Mouse (Mus musculus): ENCODE measurements around the gene Kcnb1. TPM values are rescaled to one million over a fixed set of nuclear protein-coding genes. Genes with fewer than 3 reads are reported as not detected.

The Kcnb1 gene
- total RNA-seq, 1 experiment, result 1.3 TPM

- TF ChIP-seq HCFC1 (IDR thresholded peaks at IDR 0.05; ENCODE audit: borderline replicate concordance, insufficient read depth, low read length), result no peak
- no peak for TF ChIP-seq CHD2 (IDR thresholded peaks at IDR 0.05; ENCODE audit: low read depth, low read length)
- TF ChIP-seq MAFK (IDR thresholded peaks at IDR 0.05; ENCODE audit: insufficient read depth, low read depth, low read length), result no peak
- no peak for TF ChIP-seq ZNF384 (IDR thresholded peaks at IDR 0.05; ENCODE audit: low read depth, low read length)
- TF ChIP-seq ZC3H11A (IDR thresholded peaks at IDR 0.05; ENCODE audit: borderline replicate concordance, low read depth, low read length), result no peak
- Histone ChIP-seq H3K9ac (ENCODE audit: insufficient read depth, low read depth, low read length, poor library complexity, severe bottlenecking) (no peak overlapping the region), H3K36me3 (ENCODE audit: control insufficient read depth, insufficient read depth, low read length, poor library complexity, severe bottlenecking) (no peaks in the 10 kb centered on the region), H3K9me3 (ENCODE audit: control insufficient read depth, insufficient read depth, low read depth, low read length) (no peaks in the 10 kb centered on the region), H3K27ac (ENCODE audit: insufficient read depth, low read depth, low read length, poor library complexity, severe bottlenecking) (no peak overlapping the region), H3K4me3 (ENCODE audit: insufficient read depth in 1 of 2, low read depth in 1 of 2, low read length in 2 of 2, poor library complexity in 1 of 2, severe bottlenecking in 1 of 2) (no peak overlapping the region), H3K4me1 (ENCODE audit: control insufficient read depth in 2 of 2, insufficient read depth in 2 of 2, low read length in 2 of 2, poor library complexity in 1 of 2) (peaks cover 4 to 11% of the 10 kb centered on the region in 2 experiments; a peak in 2 of 4 replicates)
- DNase-seq (ENCODE audit: low read depth, low spot score), result no peak
- in situ Hi-C loops (cut with MboI; ENCODE audit: low sequenced_read_pairs in 2 of 2, unreplicated experiment in 2 of 2), result no loop called here
Measured at GRCm38 (mm10) chr2:167093171-167093900, 96.6 kb downstream of the Kcnb1 start.

GRCm38 (mm10) chr2:167090271-167090670 is 99.7 kb downstream of the Kcnb1 start:
- in situ Hi-C loops (cut with MboI; ENCODE audit: low sequenced_read_pairs in 2 of 2, unreplicated experiment in 2 of 2), result no loop called here
- Histone ChIP-seq H3K27ac (ENCODE audit: insufficient read depth, low read depth, low read length, poor library complexity, severe bottlenecking) (no peak overlapping the region), H3K36me3 (ENCODE audit: control insufficient read depth, insufficient read depth, low read length, poor library complexity, severe bottlenecking) (no peaks in the 10 kb centered on the region), H3K9me3 (ENCODE audit: control insufficient read depth, insufficient read depth, low read depth, low read length) (no peaks in the 10 kb centered on the region), H3K9ac (ENCODE audit: insufficient read depth, low read depth, low read length, poor library complexity, severe bottlenecking) (no peak overlapping the region), H3K4me3 (ENCODE audit: insufficient read depth in 1 of 2, low read depth in 1 of 2, low read length in 2 of 2, poor library complexity in 1 of 2, severe bottlenecking in 1 of 2) (no peak overlapping the region), H3K4me1 (ENCODE audit: control insufficient read depth in 2 of 2, insufficient read depth in 2 of 2, low read length in 2 of 2, poor library complexity in 1 of 2) (peaks cover 0 to 7% of the 10 kb centered on the region in 2 experiments; a peak in 1 of 4 replicates)
- DNase-seq (ENCODE audit: low read depth, low spot score), result no peak
- no peak for TF ChIP-seq ZC3H11A (IDR thresholded peaks at IDR 0.05; ENCODE audit: borderline replicate concordance, low read depth, low read length)
- TF ChIP-seq HCFC1 (IDR thresholded peaks at IDR 0.05; ENCODE audit: borderline replicate concordance, insufficient read depth, low read length), result no peak
- no peak for TF ChIP-seq MAFK (IDR thresholded peaks at IDR 0.05; ENCODE audit: insufficient read depth, low read depth, low read length)
- TF ChIP-seq CHD2 (IDR thresholded peaks at IDR 0.05; ENCODE audit: low read depth, low read length), result no peak
- TF ChIP-seq ZNF384 (IDR thresholded peaks at IDR 0.05; ENCODE audit: low read depth, low read length), result no peak

- Histone ChIP-seq H3K27ac (ENCODE audit: insufficient read depth, low read depth, low read length, poor library complexity, severe bottlenecking) (no peak overlapping the region), H3K36me3 (ENCODE audit: control insufficient read depth, insufficient read depth, low read length, poor library complexity, severe bottlenecking) (no peaks in the 10 kb centered on the region), H3K4me3 (ENCODE audit: insufficient read depth in 1 of 2, low read depth in 1 of 2, low read length in 2 of 2, poor library complexity in 1 of 2, severe bottlenecking in 1 of 2) (no peak overlapping the region), H3K9ac (ENCODE audit: insufficient read depth, low read depth, low read length, poor library complexity, severe bottlenecking) (no peak overlapping the region), H3K4me1 (ENCODE audit: control insufficient read depth in 2 of 2, insufficient read depth in 2 of 2, low read length in 2 of 2, poor library complexity in 1 of 2) (no peaks in the 10 kb centered on the region), H3K9me3 (ENCODE audit: control insufficient read depth, insufficient read depth, low read depth, low read length) (no peaks in the 10 kb centered on the region)
- in situ Hi-C loops (cut with MboI; ENCODE audit: low sequenced_read_pairs in 2 of 2, unreplicated experiment in 2 of 2), result no loop called here
- DNase-seq (ENCODE audit: low read depth, low spot score), result no peak
- no peak for TF ChIP-seq ZC3H11A (IDR thresholded peaks at IDR 0.05; ENCODE audit: borderline replicate concordance, low read depth, low read length)
- no peak for TF ChIP-seq CHD2 (IDR thresholded peaks at IDR 0.05; ENCODE audit: low read depth, low read length)
- TF ChIP-seq HCFC1 (IDR thresholded peaks at IDR 0.05; ENCODE audit: borderline replicate concordance, insufficient read depth, low read length), result no peak
- TF ChIP-seq ZNF384 (IDR thresholded peaks at IDR 0.05; ENCODE audit: low read depth, low read length), result no peak
- TF ChIP-seq MAFK (IDR thresholded peaks at IDR 0.05; ENCODE audit: insufficient read depth, low read depth, low read length), result no peak
Measured at GRCm38 (mm10) chr2:167086836-167087235, 103.1 kb downstream of the Kcnb1 start.

GRCm38 (mm10) chr2:167086092-167086491 is 103.9 kb downstream of the Kcnb1 start:
- Histone ChIP-seq H3K4me1 (ENCODE audit: control insufficient read depth in 2 of 2, insufficient read depth in 2 of 2, low read length in 2 of 2, poor library complexity in 1 of 2) (no peaks in the 10 kb centered on the region), H3K9ac (ENCODE audit: insufficient read depth, low read depth, low read length, poor library complexity, severe bottlenecking) (no peak overlapping the region), H3K27ac (ENCODE audit: insufficient read depth, low read depth, low read length, poor library complexity, severe bottlenecking) (no peak overlapping the region), H3K36me3 (ENCODE audit: control insufficient read depth, insufficient read depth, low read length, poor library complexity, severe bottlenecking) (no peaks in the 10 kb centered on the region), H3K9me3 (ENCODE audit: control insufficient read depth, insufficient read depth, low read depth, low read length) (no peaks in the 10 kb centered on the region), H3K4me3 (ENCODE audit: insufficient read depth in 1 of 2, low read depth in 1 of 2, low read length in 2 of 2, poor library complexity in 1 of 2, severe bottlenecking in 1 of 2) (no peak overlapping the region)
- no peak for DNase-seq (ENCODE audit: low read depth, low spot score)
- in situ Hi-C loops (cut with MboI; ENCODE audit: low sequenced_read_pairs in 2 of 2, unreplicated experiment in 2 of 2), result no loop called here
- TF ChIP-seq CHD2 (IDR thresholded peaks at IDR 0.05; ENCODE audit: low read depth, low read length), result no peak
- TF ChIP-seq ZNF384 (IDR thresholded peaks at IDR 0.05; ENCODE audit: low read depth, low read length), result no peak
- no peak for TF ChIP-seq HCFC1 (IDR thresholded peaks at IDR 0.05; ENCODE audit: borderline replicate concordance, insufficient read depth, low read length)
- TF ChIP-seq MAFK (IDR thresholded peaks at IDR 0.05; ENCODE audit: insufficient read depth, low read depth, low read length), result no peak
- no peak for TF ChIP-seq ZC3H11A (IDR thresholded peaks at IDR 0.05; ENCODE audit: borderline replicate concordance, low read depth, low read length)

All from ES-E14 (cell line).